Mouse (Mus musculus): Measurements from ENCODE around the gene Snd1. TPM values are rescaled to one million over a fixed set of nuclear protein-coding genes. Genes with fewer than 3 reads are reported as not detected.

Gene Snd1
- polyA plus RNA-seq, 1 experiment from 2014 or later: 56.1 TPM

DNA sequence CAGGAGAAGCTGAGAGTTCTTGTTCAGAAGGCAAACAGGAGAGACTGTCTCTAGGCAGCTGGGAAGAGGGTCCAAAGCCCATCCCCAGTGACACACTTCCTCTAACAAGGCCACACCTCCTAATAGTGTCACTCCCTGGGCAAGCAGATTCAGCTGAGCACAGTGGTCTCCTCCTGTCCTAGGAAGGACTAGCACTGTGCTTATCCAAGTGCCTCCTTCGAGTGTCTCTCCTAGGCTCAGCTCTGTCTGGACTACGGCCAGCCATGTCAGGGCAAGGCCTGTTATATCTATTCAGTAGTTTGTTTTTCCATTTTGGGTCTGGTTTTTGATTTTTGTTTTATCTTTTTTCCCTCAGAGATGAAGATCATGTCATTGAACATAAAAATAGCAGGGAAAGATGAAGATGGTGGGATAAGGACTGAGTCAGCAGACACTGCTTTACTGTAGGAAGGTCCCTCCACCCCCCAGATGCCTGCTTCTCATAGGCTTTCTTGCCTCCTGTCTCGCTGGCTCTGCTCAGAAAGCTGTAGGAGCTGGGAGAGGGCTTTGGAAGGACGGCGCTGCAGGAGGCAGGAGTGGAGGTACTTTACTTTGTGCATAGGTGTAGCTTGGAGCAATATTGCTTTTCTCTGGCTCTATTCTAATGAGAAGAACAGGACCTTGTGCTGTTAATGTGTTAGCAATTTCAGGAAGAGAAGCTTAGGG, 86.5 kb downstream of the Snd1 start:
- WGBS (ENCODE audit: insufficient replicate concordance): 74% methylated on average over 5 of the region's 5 CpGs
- no peak overlapping the region for H3K4me3 ChIP-seq (ENCODE audit: low read depth, low read length)
- no peaks in the 10 kb centered on the region for H3K4me1 ChIP-seq (ENCODE audit: control insufficient read depth, low read depth, low read length)
- H3K9ac ChIP-seq (ENCODE audit: low read depth, low read length): no peak overlapping the region
- H3K4me2 ChIP-seq (ENCODE audit: low read depth, low read length): no peak overlapping the region
- H3K36me3 ChIP-seq (ENCODE audit: control insufficient read depth, insufficient read depth): no peaks in the 10 kb centered on the region; the same call in 1 of the 2 replicates
- no peaks in the 10 kb centered on the region for H3K27me3 ChIP-seq (ENCODE audit: control insufficient read depth, insufficient read depth, low read depth, low read length)
- H3K27ac ChIP-seq (ENCODE audit: low read length): no peak overlapping the region
- no peaks in the 10 kb centered on the region for H3K9me3 ChIP-seq (replicated peaks; ENCODE audit: control insufficient read depth, low read length)
- ATAC-seq (ENCODE audit: low read depth): no peak

GRCm38 (mm10) chr6:28562323-28563044, 87.5 kb downstream of the Snd1 start:
- Histone ChIP-seq H3K4me3 (ENCODE audit: low read depth, low read length) (no peak overlapping the region), H3K27me3 (ENCODE audit: control insufficient read depth, insufficient read depth, low read depth, low read length) (no peaks in the 10 kb centered on the region), H3K9ac (ENCODE audit: low read depth, low read length) (no peak overlapping the region), H3K36me3 (ENCODE audit: control insufficient read depth, insufficient read depth) (no peaks in the 10 kb centered on the region; the same call in 1 of the 2 replicates), H3K27ac (ENCODE audit: low read length) (no peak overlapping the region), H3K4me1 (ENCODE audit: control insufficient read depth, low read depth, low read length) (no peaks in the 10 kb centered on the region), H3K4me2 (ENCODE audit: low read depth, low read length) (no peak overlapping the region), H3K9me3 (replicated peaks; ENCODE audit: control insufficient read depth, low read length) (no peaks in the 10 kb centered on the region)
- WGBS (ENCODE audit: insufficient replicate concordance): 73% methylated on average over 4 of the region's 4 CpGs
- no peak for ATAC-seq (ENCODE audit: low read depth)

- no peak overlapping the region for H3K4me2 ChIP-seq (ENCODE audit: low read depth, low read length)
- H3K9ac ChIP-seq (ENCODE audit: low read depth, low read length): no peak overlapping the region
- no peaks in the 10 kb centered on the region for H3K4me1 ChIP-seq (ENCODE audit: control insufficient read depth, low read depth, low read length)
- no peak overlapping the region for H3K4me3 ChIP-seq (ENCODE audit: low read depth, low read length)
- H3K27ac ChIP-seq (ENCODE audit: low read length): no peak overlapping the region
- no peaks in the 10 kb centered on the region for H3K36me3 ChIP-seq (ENCODE audit: control insufficient read depth, insufficient read depth)
- H3K27me3 ChIP-seq (ENCODE audit: control insufficient read depth, insufficient read depth, low read depth, low read length): no peaks in the 10 kb centered on the region
- H3K9me3 ChIP-seq (replicated peaks; ENCODE audit: control insufficient read depth, low read length): no peaks in the 10 kb centered on the region
- 34% methylated on average over 6 of the region's 6 CpGs for WGBS (ENCODE audit: insufficient replicate concordance)
- ATAC-seq (ENCODE audit: low read depth): no peak
Observed at GRCm38 (mm10) chr6:28567978-28568377, 93.0 kb downstream of the Snd1 start.

- H3K9ac ChIP-seq (ENCODE audit: low read depth, low read length): no peak overlapping the region
Observed at GRCm38 (mm10) chr6:28571946-28572345, 97.0 kb downstream of the Snd1 start.

DNA sequence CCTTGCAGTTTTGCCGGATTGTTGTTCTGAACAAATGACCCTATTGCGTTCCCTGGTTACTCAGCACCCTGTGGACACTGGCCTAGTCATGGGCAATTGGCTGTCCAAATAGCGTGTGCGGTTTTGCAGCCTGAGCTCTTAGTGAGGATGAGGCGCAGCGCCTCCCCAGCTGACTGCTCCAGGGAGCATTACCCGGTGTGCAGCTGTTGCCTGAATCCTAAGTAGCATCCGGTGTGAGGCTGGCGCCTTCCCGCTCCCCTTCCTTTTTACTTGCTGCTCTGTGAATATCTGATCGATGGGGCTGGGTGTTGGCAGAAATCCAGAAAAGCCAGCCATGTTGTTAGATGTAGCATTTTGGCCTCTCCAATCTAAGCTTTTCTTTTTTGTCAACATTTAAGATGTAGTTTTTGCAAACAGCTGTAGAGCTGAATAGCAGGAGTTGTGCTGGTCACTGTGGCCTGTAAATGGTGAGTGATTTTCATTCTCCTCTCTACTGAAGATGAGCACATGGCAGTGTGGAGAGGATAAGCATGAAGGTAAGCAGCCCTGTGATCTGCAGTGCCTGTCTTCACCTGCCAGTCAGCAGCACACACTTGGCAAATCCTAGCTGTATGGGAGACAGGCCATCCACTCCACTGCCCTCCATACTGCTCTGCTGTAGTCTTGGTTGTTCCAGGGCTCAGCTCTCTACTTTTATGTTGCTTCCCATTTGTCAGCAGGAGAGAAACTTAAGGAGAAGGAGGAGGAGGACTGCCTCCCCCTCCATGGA, 98.2 kb downstream of the Snd1 start:
- ATAC-seq (ENCODE audit: low read depth): no peak
- WGBS (ENCODE audit: insufficient replicate concordance): 70% methylated on average over 11 of the region's 11 CpGs

More at GRCm38 (mm10) chr6:28571946-28572345, 97.0 kb downstream of the Snd1 start:
- H3K9me3 ChIP-seq (replicated peaks; ENCODE audit: control insufficient read depth, low read length): no peaks in the 10 kb centered on the region
- no peak overlapping the region for H3K27ac ChIP-seq (ENCODE audit: low read length)
- no peaks in the 10 kb centered on the region; the same call in 1 of the 2 replicates for H3K4me1 ChIP-seq (ENCODE audit: control insufficient read depth, low read depth, low read length)
- 61% methylated on average over 2 of the region's 2 CpGs for WGBS (ENCODE audit: insufficient replicate concordance)
- no peaks in the 10 kb centered on the region for H3K36me3 ChIP-seq (ENCODE audit: control insufficient read depth, insufficient read depth)
- H3K4me3 ChIP-seq (ENCODE audit: low read depth, low read length): no peak overlapping the region
- H3K4me2 ChIP-seq (ENCODE audit: low read depth, low read length): no peak overlapping the region
- ATAC-seq (ENCODE audit: low read depth): no peak
- H3K27me3 ChIP-seq (ENCODE audit: control insufficient read depth, insufficient read depth, low read depth, low read length): no peaks in the 10 kb centered on the region

DNA sequence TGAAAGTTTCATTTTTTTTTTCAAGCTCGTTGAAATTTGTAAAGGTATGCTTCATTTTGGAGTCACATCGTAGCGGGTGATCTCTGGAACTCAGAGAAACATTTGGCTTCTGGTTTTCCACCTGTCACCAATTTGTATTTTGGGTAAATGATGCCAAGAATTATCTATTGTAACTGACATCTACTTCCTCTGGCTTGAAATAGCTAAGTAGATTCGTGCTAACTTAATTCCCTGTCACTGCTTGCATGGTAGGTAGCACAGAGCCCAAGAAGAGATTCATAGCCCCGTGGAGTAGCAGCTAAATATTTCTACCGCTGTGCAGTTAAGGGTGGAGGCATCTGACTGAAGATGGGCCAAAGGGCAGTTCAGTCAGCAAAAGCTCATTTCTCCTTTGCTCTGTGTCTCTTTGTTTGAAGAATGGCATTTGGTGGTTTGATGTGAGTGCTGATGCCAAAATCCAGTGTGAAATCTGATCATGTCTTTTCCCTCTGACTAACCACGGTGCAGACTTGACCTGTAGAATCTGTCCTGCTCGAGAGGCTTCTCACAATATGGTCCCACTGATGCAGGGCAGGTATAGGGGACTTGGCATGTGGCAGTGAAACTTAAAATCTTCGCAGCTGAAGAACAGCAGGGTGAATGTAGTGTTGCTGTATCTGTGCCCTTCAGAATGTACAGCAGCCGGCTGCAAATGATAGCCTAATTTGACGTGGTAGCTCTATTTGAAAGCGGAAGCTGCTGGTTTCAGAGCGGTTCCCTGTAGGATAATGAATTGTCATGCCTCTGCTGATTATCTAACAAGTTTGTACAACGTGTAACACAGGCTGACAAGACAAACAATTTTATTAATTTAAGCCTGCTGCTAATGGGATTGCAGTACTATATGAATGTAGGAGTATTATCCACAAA, 101.7 kb downstream of the Snd1 start:
- H3K9ac ChIP-seq (ENCODE audit: low read depth, low read length): no peak overlapping the region
- 59% methylated on average over 14 of the region's 14 CpGs for WGBS (ENCODE audit: insufficient replicate concordance)
- H3K27me3 ChIP-seq (ENCODE audit: control insufficient read depth, insufficient read depth, low read depth, low read length): no peaks in the 10 kb centered on the region
- no peak for ATAC-seq (ENCODE audit: low read depth)
- no peaks in the 10 kb centered on the region for H3K9me3 ChIP-seq (replicated peaks; ENCODE audit: control insufficient read depth, low read length)
- H3K4me1 ChIP-seq (ENCODE audit: control insufficient read depth, low read depth, low read length): no peaks in the 10 kb centered on the region; the same call in 1 of the 2 replicates
- no peak overlapping the region for H3K4me3 ChIP-seq (ENCODE audit: low read depth, low read length)
- H3K4me2 ChIP-seq (ENCODE audit: low read depth, low read length): no peak overlapping the region
- H3K27ac ChIP-seq (ENCODE audit: low read length): no peak overlapping the region
- H3K36me3 ChIP-seq (ENCODE audit: control insufficient read depth, insufficient read depth): no peaks in the 10 kb centered on the region

More for the DNA sequence above, 98.2 kb downstream of the Snd1 start:
- Histone ChIP-seq H3K36me3 (ENCODE audit: control insufficient read depth, insufficient read depth) (no peaks in the 10 kb centered on the region), H3K9me3 (replicated peaks; ENCODE audit: control insufficient read depth, low read length) (no peaks in the 10 kb centered on the region), H3K4me1 (ENCODE audit: control insufficient read depth, low read depth, low read length) (no peaks in the 10 kb centered on the region; the same call in 1 of the 2 replicates), H3K27me3 (ENCODE audit: control insufficient read depth, insufficient read depth, low read depth, low read length) (no peaks in the 10 kb centered on the region), H3K27ac (ENCODE audit: low read length) (no peak overlapping the region), H3K4me2 (ENCODE audit: low read depth, low read length) (no peak overlapping the region), H3K9ac (ENCODE audit: low read depth, low read length) (no peak overlapping the region), H3K4me3 (ENCODE audit: low read depth, low read length) (no peak overlapping the region)

DNA sequence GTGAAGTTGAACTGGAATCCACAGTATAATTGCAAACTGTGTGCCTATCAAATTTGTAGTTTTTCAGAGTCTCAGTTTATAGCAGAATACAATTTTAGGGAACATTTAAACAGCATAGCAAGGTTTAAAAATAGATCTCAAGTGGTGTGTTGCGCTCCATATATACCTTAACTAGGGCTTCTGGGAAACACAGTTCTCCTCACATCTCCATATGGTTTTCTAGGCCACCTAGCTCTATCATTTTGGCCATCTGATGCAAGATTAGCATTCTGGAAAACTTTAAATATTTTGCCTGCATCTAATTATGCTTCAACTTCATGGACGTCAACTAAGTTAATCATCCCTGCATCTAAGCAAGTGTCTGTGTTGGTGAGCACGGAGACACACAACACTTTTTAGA, 107.9 kb downstream of the Snd1 start:
- no peak overlapping the region for H3K4me3 ChIP-seq (ENCODE audit: low read depth, low read length)
- no peak for ATAC-seq (ENCODE audit: low read depth)

GRCm38 (mm10) chr6:28583399-28583798, 108.5 kb downstream of the Snd1 start:
- ATAC-seq (ENCODE audit: low read depth): no peak
- H3K4me3 ChIP-seq (ENCODE audit: low read depth, low read length): no peak overlapping the region
- H3K27ac ChIP-seq (ENCODE audit: low read length): no peak overlapping the region
- 86% methylated on average over 2 of the region's 2 CpGs for WGBS (ENCODE audit: insufficient replicate concordance)
- H3K9me3 ChIP-seq (replicated peaks; ENCODE audit: control insufficient read depth, low read length): no peaks in the 10 kb centered on the region
- no peaks in the 10 kb centered on the region for H3K36me3 ChIP-seq (ENCODE audit: control insufficient read depth, insufficient read depth)
- H3K4me2 ChIP-seq (ENCODE audit: low read depth, low read length): no peak overlapping the region
- no peak overlapping the region for H3K9ac ChIP-seq (ENCODE audit: low read depth, low read length)
- H3K4me1 ChIP-seq (ENCODE audit: control insufficient read depth, low read depth, low read length): no peaks in the 10 kb centered on the region
- H3K27me3 ChIP-seq (ENCODE audit: control insufficient read depth, insufficient read depth, low read depth, low read length): no peaks in the 10 kb centered on the region

More for the DNA sequence above, 107.9 kb downstream of the Snd1 start:
- Histone ChIP-seq H3K9me3 (replicated peaks; ENCODE audit: control insufficient read depth, low read length) (no peaks in the 10 kb centered on the region), H3K4me1 (ENCODE audit: control insufficient read depth, low read depth, low read length) (no peaks in the 10 kb centered on the region), H3K27ac (ENCODE audit: low read length) (no peak overlapping the region), H3K4me2 (ENCODE audit: low read depth, low read length) (no peak overlapping the region), H3K27me3 (ENCODE audit: control insufficient read depth, insufficient read depth, low read depth, low read length) (no peaks in the 10 kb centered on the region), H3K9ac (ENCODE audit: low read depth, low read length) (no peak overlapping the region), H3K36me3 (ENCODE audit: control insufficient read depth, insufficient read depth) (no peaks in the 10 kb centered on the region)
- WGBS (ENCODE audit: insufficient replicate concordance): 86% methylated on average over 3 of the region's 3 CpGs

All from liver, embryonic 16.5 days (tissue).